Mouse (Mus musculus) heart, embryonic 13.5 days (tissue): ENCODE data around the gene Negr1. TPM values are rescaled to one million over a fixed set of nuclear protein-coding genes. Genes with fewer than 3 reads are reported as not detected.

Source experiments
- ATAC-seq: fragments of 200-750 bp; cut with Nextera tagmentation; 2 replicates; pipeline ENCODE4 v1.8.0; 2017; ENCODE audit warnings: moderate TSS enrichment; ENCODE audit not compliant: insufficient number of reproducible peaks, low FRiP score, low TSS enrichment; ENCODE audit errors: extremely low read depth
- H3K27ac ChIP-seq: fragments of 300-500 bp; sonication (generic); replicated peaks from 2 replicates; pipeline ENCODE4 v1.5.1; 2015; ENCODE audit warnings: moderate library complexity, mild to moderate bottlenecking, inconsistent platforms
- H3K27me3 ChIP-seq: fragments of 300-500 bp; sonication (generic); replicated peaks from 2 replicates; pipeline ENCODE4 v1.6.1; 2015; ENCODE audit warnings: mild to moderate bottlenecking, inconsistent platforms
- H3K36me3 ChIP-seq: fragments of 300-500 bp; sonication (generic); 2 replicates; pipeline ENCODE4 v1.6.1; 2015; ENCODE audit warnings: mild to moderate bottlenecking, inconsistent platforms
- H3K4me1 ChIP-seq: fragments of 300-500 bp; sonication (generic); 2 replicates; pipeline ENCODE4 v1.6.1; 2015; ENCODE audit warnings: inconsistent platforms
- H3K4me2 ChIP-seq: fragments of 300-500 bp; sonication (generic); 2 replicates; pipeline ENCODE4 v1.6.1; 2015; ENCODE audit warnings: inconsistent platforms, mild to moderate bottlenecking, moderate library complexity
- H3K4me3 ChIP-seq: fragments of 300-500 bp; sonication (generic); 2 replicates; pipeline ENCODE4 v1.5.1; 2015; ENCODE audit warnings: moderate library complexity, mild to moderate bottlenecking, inconsistent platforms
- H3K9ac ChIP-seq: fragments of 300-500 bp; sonication (generic); 2 replicates; pipeline ENCODE4 v1.6.1; 2015; ENCODE audit warnings: inconsistent platforms, mild to moderate bottlenecking, moderate library complexity
- H3K9me3 ChIP-seq: fragments of 300-500 bp; sonication (generic); 2 replicates; pipeline ENCODE4 v1.6.1; 2016; ENCODE audit warnings: inconsistent platforms
- WGBS: fragments of 180-500 bp; shearing (Covaris S2); methylation state at CpG from one replicate; pipeline ENCODE4 v1.1.7; 2015; ENCODE audit warnings: mixed read lengths; 5-methylcytosine and 5-hydroxymethylcytosine counted together
- polyA plus RNA-seq: library from polyadenylated mRNA; unstranded; fragments of >200 nt; fragmentation: Nextera tagmentation; extraction: Ambion mirVana; gene quantifications from 2 replicates; pipeline ENCODE4 v1.2.1, GENCODE M21; 2015

The Negr1 gene
- polyA plus RNA-seq, 1 experiment from 2014 or later = 1.7 TPM

DNA sequence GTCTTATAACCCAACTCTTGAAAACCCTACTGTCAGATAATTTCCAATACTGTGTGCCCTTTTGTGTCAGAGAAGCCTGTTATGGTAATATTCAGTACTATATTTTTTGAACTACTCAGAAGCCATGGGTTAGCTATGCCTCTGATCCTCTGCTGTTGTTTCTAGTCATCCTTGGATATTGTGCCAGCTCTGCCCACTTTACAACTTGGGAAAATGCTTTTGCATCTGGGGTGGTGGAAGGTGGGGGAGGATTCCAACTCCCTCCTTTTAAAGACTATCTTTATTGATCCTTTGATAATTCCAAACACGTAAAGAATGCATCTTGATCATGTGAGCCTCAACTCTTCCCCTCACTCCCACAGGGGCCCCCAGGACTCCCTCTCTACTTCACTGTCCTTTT is 361.6 kb downstream of the Negr1 start:
- no peak for ATAC-seq
- 73% methylated on average over 1 of the region's 1 CpGs for WGBS
- H3K27me3 ChIP-seq = no peaks in the 10 kb centered on the region
- no peaks in the 10 kb centered on the region for H3K36me3 ChIP-seq
- no peak overlapping the region for H3K4me2 ChIP-seq
- H3K4me3 ChIP-seq = no peak overlapping the region
- H3K9me3 ChIP-seq = no peaks in the 10 kb centered on the region
- H3K9ac ChIP-seq = no peak overlapping the region
- no peak overlapping the region for H3K27ac ChIP-seq
- no peaks in the 10 kb centered on the region; the same call in 1 of the 2 replicates for H3K4me1 ChIP-seq

DNA sequence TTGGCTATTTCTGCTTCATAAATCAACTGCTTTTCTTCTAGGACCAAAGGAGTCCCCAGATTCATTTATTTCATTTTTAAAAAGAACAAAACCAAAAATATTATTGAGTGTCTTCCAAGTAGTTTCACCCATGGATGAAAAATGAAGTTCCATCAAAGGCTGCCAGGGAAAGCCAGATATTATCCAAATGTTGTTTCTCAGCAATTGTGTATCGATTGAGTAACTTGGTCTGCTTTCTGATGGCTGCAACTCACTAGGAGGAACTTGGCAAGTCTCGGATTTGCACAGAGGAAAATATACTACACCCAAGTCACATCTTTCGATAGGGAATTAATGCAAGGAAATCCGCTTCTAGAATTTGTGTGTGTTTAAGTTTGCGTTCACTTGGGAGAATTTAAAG is 363.5 kb downstream of the Negr1 start:
- Histone ChIP-seq H3K27ac (no peak overlapping the region), H3K27me3 (no peaks in the 10 kb centered on the region), H3K9ac (no peak overlapping the region), H3K9me3 (no peaks in the 10 kb centered on the region), H3K36me3 (no peaks in the 10 kb centered on the region), H3K4me3 (no peak overlapping the region), H3K4me1 (peaks cover 3% of the 10 kb centered on the region; the same call in 1 of the 2 replicates), H3K4me2 (no peak overlapping the region)
- no peak for ATAC-seq
- WGBS = 77% methylated on average over 5 of the region's 5 CpGs

DNA sequence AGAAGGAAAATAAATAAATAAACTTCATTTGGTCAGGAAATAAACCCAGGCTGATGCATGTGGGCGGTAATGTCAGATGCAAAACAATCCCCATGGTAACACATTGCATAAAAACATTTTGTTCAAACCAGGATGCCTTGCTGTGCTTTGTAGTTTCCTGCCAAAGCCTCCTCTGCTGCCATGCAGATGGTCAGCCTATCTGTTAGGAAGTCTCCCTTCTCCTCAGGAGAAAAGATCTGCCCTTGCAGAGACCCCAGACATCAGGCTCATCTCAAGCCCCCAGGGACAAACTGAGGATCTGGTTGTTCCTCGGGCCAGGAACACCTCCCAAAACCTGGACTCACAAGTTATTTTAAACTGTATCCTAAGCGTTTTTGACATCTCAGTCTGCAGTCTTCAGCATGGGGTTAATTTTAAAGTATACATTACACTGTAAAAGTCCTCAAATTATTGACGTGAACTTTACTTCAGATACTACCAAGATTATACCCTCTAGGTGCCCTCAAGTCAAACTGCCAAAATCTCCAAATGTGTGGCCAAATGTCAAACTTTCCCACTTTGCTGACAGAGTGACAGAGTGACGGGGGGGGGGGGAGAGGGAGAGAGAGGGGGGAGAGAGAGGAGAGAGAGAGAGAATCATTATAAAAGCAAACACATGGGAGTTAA is 366.9 kb downstream of the Negr1 start:
- Histone ChIP-seq H3K4me3 (no peak overlapping the region), H3K27ac (no peak overlapping the region), H3K27me3 (no peaks in the 10 kb centered on the region), H3K4me1 (peaks cover 3% of the 10 kb centered on the region; the same call in 1 of the 2 replicates), H3K9me3 (no peaks in the 10 kb centered on the region), H3K9ac (no peak overlapping the region), H3K36me3 (no peaks in the 10 kb centered on the region), H3K4me2 (no peak overlapping the region)
- ATAC-seq = no peak
- WGBS = 48% methylated on average over 5 of the region's 5 CpGs

DNA sequence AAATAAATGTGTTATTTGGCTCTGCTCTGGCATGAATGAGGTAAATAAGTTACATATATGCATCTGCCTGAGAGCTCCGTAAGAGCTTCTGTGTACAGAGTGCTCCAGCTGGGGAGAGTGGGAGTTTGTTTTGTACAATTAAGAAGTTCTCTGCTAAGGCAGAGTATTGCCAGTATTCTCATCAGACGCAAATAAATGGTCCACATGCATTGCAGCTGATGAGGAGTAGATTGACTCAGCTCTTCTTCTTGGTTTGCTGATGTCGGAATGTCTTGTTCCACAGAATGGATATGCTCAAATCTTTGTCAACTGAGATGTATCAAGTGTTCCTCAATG is 367.4 kb downstream of the Negr1 start:
- Histone ChIP-seq H3K9ac (no peak overlapping the region), H3K27me3 (no peaks in the 10 kb centered on the region), H3K36me3 (no peaks in the 10 kb centered on the region), H3K9me3 (no peaks in the 10 kb centered on the region), H3K4me2 (no peak overlapping the region), H3K4me1 (peaks cover 3% of the 10 kb centered on the region; the same call in 1 of the 2 replicates), H3K4me3 (no peak overlapping the region), H3K27ac (no peak overlapping the region)
- WGBS = 69% methylated on average over 3 of the region's 3 CpGs
- ATAC-seq = no peak

DNA sequence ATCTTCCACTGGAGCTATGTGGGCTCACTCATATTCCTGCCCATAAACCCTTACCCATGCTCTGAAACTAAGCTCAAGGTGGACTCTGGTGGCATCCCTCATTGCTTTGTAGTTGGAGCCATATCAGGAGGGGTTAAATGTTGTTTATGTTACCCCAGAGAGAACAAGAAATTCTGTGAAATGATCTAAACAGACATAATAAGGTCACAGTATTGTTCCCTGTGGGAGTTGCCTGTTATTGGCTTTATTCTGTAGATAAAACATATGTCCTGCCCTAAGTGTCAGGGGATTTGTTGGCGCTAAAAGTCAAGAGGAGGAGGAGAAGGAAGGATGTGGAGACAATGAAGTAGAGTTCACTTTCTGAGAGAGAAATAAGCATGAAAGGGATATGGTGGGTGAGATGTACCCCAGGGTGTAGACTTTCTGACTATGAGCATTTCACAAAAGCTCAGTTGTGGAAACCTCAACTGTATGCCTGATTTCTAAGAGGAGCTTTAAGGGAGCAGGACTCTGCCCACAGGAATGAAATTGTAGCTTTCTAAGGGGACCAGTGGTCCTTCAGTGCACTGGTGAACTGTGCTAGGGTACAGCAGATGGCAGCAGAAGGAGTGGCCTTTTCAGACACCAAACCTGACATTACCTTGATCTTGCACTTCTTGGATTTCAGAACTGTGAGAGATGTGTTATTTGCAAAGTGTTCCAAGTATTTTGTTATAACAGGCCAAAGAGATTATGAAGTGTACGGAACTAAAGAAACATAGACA is 368.3 kb downstream of the Negr1 start:
- no peak overlapping the region for H3K27ac ChIP-seq
- H3K9me3 ChIP-seq = no peaks in the 10 kb centered on the region
- H3K4me1 ChIP-seq = peaks cover 3% of the 10 kb centered on the region; the same call in 1 of the 2 replicates
- H3K4me2 ChIP-seq = no peak overlapping the region
- no peak overlapping the region for H3K9ac ChIP-seq
- no peaks in the 10 kb centered on the region for H3K27me3 ChIP-seq
- ATAC-seq = no peak
- no peak overlapping the region for H3K4me3 ChIP-seq
- no peaks in the 10 kb centered on the region for H3K36me3 ChIP-seq
- WGBS = 77% methylated on average over 2 of the region's 2 CpGs

DNA sequence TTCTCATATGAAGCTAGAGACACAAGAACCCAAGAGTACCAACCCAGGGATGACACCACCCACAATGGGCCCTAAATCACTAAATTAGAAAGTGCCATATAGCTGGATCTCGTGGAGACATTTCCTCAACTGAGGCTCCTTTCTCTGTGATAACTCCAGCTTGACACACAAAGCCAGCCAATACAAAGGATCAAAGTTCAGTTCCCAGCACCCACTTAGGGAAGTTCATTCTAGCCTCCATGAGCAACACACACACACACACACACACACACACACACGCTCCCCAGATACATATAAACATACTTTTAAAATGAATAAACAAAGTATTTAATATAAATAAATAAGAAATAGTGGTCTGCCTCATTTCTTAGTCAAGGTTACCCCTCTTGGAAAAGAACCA is 369.4 kb downstream of the Negr1 start:
- Histone ChIP-seq H3K4me3 (no peak overlapping the region), H3K36me3 (no peaks in the 10 kb centered on the region), H3K4me1 (peaks cover 3% of the 10 kb centered on the region; the same call in 1 of the 2 replicates), H3K9me3 (no peaks in the 10 kb centered on the region), H3K27ac (no peak overlapping the region), H3K4me2 (no peak overlapping the region), H3K9ac (no peak overlapping the region), H3K27me3 (no peaks in the 10 kb centered on the region)
- 82% methylated on average over 2 of the region's 2 CpGs for WGBS
- no peak for ATAC-seq

DNA sequence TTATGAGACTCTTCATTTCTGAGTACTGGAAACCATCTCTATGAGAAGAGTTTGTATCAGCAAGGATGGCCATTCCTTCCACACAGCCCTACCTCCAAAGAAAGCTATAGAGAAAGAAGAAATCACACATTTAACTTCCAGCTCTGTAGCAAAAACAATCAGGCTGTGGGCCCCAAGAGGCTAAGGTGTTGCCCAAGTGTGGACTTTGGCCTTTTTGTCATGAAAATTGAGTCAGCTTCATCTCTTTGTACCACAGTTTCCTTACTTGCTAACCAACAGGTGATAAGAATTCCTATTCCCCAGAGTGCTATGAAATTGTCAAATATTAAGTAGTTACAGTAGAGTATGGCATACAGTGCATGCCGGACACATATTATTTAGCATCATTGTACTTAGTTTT is 369.9 kb downstream of the Negr1 start:
- Histone ChIP-seq H3K27me3 (no peaks in the 10 kb centered on the region), H3K27ac (no peak overlapping the region), H3K4me1 (peaks cover 3% of the 10 kb centered on the region; the same call in 1 of the 2 replicates), H3K9ac (no peak overlapping the region), H3K4me2 (no peak overlapping the region), H3K36me3 (no peaks in the 10 kb centered on the region), H3K4me3 (no peak overlapping the region), H3K9me3 (no peaks in the 10 kb centered on the region)
- ATAC-seq = no peak
- WGBS = 82% methylated on average over 1 of the region's 1 CpGs

DNA sequence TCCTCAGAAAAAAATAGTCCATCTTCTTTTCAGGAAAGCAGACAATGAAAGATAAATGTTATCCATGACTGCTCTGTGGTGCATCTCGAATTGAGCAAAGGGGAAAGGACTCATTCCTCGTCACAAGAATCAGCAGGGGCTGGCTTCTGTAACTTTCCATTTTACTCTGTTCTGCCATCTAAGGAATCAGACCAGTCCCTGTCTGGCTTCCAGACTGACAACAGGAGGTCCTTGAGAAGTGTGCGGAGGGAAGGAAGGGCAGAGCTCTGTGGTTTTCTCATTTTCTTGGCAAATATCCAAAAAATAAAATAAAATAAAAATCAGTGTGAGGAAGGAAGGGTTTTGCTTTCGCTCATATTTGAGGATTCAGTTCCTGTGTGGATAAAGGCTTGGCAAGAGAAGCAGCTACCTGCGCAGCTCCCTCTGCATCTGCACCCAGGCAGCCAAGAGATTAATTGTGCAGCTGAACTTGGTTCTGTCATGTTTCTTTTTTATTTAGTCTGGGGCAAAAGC is 373.2 kb downstream of the Negr1 start:
- ATAC-seq = no peak
- no peak overlapping the region for H3K9ac ChIP-seq
- no peak overlapping the region for H3K27ac ChIP-seq
- H3K4me3 ChIP-seq = no peak overlapping the region
- H3K9me3 ChIP-seq = no peaks in the 10 kb centered on the region
- no peak overlapping the region for H3K4me2 ChIP-seq
- H3K4me1 ChIP-seq = peaks cover 3% of the 10 kb centered on the region; the same call in 1 of the 2 replicates
- WGBS = 65% methylated on average over 5 of the region's 5 CpGs
- no peaks in the 10 kb centered on the region for H3K36me3 ChIP-seq
- H3K27me3 ChIP-seq = no peaks in the 10 kb centered on the region

DNA sequence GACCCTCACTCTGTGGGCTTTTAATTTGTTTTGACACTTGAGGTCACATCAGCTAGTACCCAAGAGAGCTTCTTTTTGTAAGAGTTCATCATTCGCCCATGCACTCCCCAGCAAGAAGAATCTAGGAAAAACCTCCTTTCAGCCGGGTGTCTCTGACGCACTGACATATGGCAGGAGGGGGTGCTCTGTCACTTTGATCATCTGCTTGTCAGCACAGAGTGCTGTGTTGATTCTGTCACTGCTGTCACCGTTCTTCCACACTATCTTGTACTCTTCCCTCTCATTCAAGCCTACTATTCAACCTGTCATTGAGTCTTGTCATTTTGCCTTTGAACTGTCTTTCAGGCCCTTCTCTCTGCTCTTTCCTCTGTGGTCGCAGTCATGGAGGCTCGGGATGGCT is 385.8 kb downstream of the Negr1 start:
- peaks cover 15% of the 10 kb centered on the region for H3K4me1 ChIP-seq
- H3K27ac ChIP-seq = 0 out of 2 replicates have a peak overlapping the region, but pooled peaks have one; percentile 6
- H3K36me3 ChIP-seq = no peaks in the 10 kb centered on the region
- H3K27me3 ChIP-seq = no peaks in the 10 kb centered on the region
- no peak overlapping the region for H3K9ac ChIP-seq
- H3K4me3 ChIP-seq = no peak overlapping the region
- no peak overlapping the region for H3K4me2 ChIP-seq
- no peak for ATAC-seq
- H3K9me3 ChIP-seq = no peaks in the 10 kb centered on the region
- WGBS = 24% methylated on average over 6 of the region's 6 CpGs

DNA sequence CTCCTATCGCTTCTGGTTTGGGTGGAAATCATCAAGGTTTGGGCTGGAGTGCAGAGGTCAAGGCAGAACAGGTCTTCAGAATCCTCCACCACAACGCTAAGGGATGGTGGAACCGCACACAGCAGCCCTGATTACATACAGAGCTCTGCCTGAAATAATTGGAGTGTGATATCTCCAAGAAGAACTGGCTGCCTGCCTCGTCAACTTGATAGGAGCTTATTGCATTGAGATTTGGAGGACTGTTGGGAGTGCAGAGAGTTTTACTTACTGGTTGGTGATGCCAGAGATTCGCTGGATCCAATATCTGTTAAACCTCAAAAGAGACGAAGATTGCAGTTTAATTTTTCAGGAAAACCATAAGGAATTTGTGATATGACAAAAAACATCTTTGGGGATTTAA is 391.4 kb downstream of the Negr1 start:
- H3K4me2 ChIP-seq = no peak overlapping the region
- WGBS = 50% methylated on average over 6 of the region's 6 CpGs
- no peaks in the 10 kb centered on the region for H3K9me3 ChIP-seq

DNA sequence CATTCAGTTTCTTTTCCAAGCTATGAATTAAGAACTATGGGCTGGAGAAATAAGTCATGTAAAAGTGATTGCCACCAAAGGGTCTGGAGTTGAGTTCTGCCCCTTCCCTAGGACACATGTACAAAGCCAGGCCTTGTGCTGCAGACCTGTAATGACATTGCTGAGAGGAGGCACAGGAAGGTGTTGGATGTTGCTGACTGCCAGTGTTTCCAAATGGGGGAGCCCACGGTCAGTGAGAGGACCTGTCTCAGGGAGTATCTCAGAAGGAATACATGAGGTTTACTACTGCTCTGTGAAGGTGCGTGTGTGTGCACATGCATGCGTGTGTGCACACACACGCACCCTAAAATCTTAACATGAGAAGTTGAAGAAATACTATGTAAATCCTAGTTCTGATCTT is 393.5 kb downstream of the Negr1 start:
- no peak for ATAC-seq
- H3K4me2 ChIP-seq = no peak overlapping the region
- no peak overlapping the region for H3K4me3 ChIP-seq
- WGBS = 79% methylated on average over 4 of the region's 4 CpGs
- H3K27me3 ChIP-seq = no peaks in the 10 kb centered on the region
- H3K9me3 ChIP-seq = no peaks in the 10 kb centered on the region
- H3K27ac ChIP-seq = no peak overlapping the region
- no peaks in the 10 kb centered on the region for H3K36me3 ChIP-seq
- H3K9ac ChIP-seq = no peak overlapping the region
- H3K4me1 ChIP-seq = 0 out of 2 replicates have a peak, but pooled peaks cover 3% of the 10 kb centered on the region

More for the DNA sequence above, 391.4 kb downstream of the Negr1 start:
- Histone ChIP-seq H3K27ac (no peak overlapping the region), H3K27me3 (no peaks in the 10 kb centered on the region), H3K9ac (no peak overlapping the region), H3K36me3 (no peaks in the 10 kb centered on the region), H3K4me1 (peaks cover 7% of the 10 kb centered on the region), H3K4me3 (no peak overlapping the region)
- no peak for ATAC-seq
